ENCODE assay signal across 8 mouse cellular contexts in genomic region chr5:138756311-138757085, GRCm38 (mm10). TPM values are rescaled to one million over a fixed set of nuclear protein-coding genes. Genes with fewer than 3 reads are reported as not detected.
A peak's percentile ranks its signal among the peaks of the same experiment; 100 is the strongest.
DNase-seq lines count a peak whose midpoint lies in the region; ATAC-seq and TF ChIP-seq lines count a peak whose summit lies in the region.

No protein-coding gene starts in this region.

- no peaks in the 10 kb centered on the region for H3K9me3 ChIP-seq in hindbrain, postnatal 0 days (ENCODE audit: low read length)
- H3K9me3 ChIP-seq in midbrain, embryonic 10.5 days (replicated peaks), result no peaks in the 10 kb centered on the region
- H3K9me3 ChIP-seq in stomach, embryonic 14.5 days (ENCODE audit: control insufficient read depth, low read depth, low read length), result no peaks in the 10 kb centered on the region

- H3K4me3 ChIP-seq in hindbrain, postnatal 0 days (ENCODE audit: low read length), result peak overlapping the region; percentile 58
- H3K4me3 ChIP-seq in left cerebral cortex, adult 2 months, result peak overlapping the region; percentile 86
- H3K4me3 ChIP-seq in midbrain, embryonic 10.5 days, result peak overlapping the region; percentile 77
- H3K4me3 ChIP-seq in stomach, embryonic 14.5 days (ENCODE audit: low read depth, low read length), result peak overlapping the region; percentile 59

- H3K9ac ChIP-seq in hindbrain, postnatal 0 days (replicated peaks; ENCODE audit: low read length), result peak overlapping the region; percentile 76
- no peak overlapping the region for H3K9ac ChIP-seq in stomach, embryonic 14.5 days (replicated peaks; ENCODE audit: low read depth, low read length)

- peaks cover 37% of the 10 kb centered on the region for H3K4me1 ChIP-seq in hindbrain, postnatal 0 days (ENCODE audit: insufficient read depth, low read length)
- H3K4me1 ChIP-seq in midbrain, embryonic 10.5 days, result peaks cover 56% of the 10 kb centered on the region
- H3K4me1 ChIP-seq in stomach, embryonic 14.5 days (ENCODE audit: control insufficient read depth, insufficient read depth, low read length), result peaks cover 28% of the 10 kb centered on the region; the same call in 1 of the 2 replicates

- H3K27me3 ChIP-seq in hindbrain, postnatal 0 days (ENCODE audit: insufficient read depth, low read length), result no peaks in the 10 kb centered on the region
- H3K27me3 ChIP-seq in midbrain, embryonic 10.5 days (ENCODE audit: low read depth, poor library complexity, severe bottlenecking), result peaks cover 69% of the 10 kb centered on the region
- H3K27me3 ChIP-seq in stomach, embryonic 14.5 days (ENCODE audit: control insufficient read depth, insufficient read depth, low read length), result no peaks in the 10 kb centered on the region

- H3K4me2 ChIP-seq in hindbrain, postnatal 0 days (ENCODE audit: low read depth, low read length), result peak overlapping the region; percentile 92
- peak overlapping the region; percentile 91 for H3K4me2 ChIP-seq in stomach, embryonic 14.5 days (replicated peaks; ENCODE audit: low read depth, low read length)

- no peak for TF ChIP-seq CTCF in hindbrain, postnatal 0 days (IDR thresholded peaks at IDR 0.05; ENCODE audit: low read depth)
- TF ChIP-seq CTCF in left cerebral cortex, adult 2 months (IDR thresholded peaks at IDR 0.05), result no peak

- ATAC-seq in hindbrain, postnatal 0 days, result peak; percentile 19
- peak; percentile 21; the same call in 1 of the 2 replicates for ATAC-seq in stomach, embryonic 14.5 days (ENCODE audit: insufficient number of reproducible peaks, insufficient read depth, low FRiP score, low read depth)

- intact Hi-C loops in left cerebral cortex, adult 2 months (cut with DNase I), result no loop called here

- H3K36me3 ChIP-seq in hindbrain, postnatal 0 days (ENCODE audit: insufficient read depth, low read length), result 0 out of 2 replicates have a peak, but pooled peaks cover 3% of the 10 kb centered on the region
- H3K36me3 ChIP-seq in midbrain, embryonic 10.5 days, result no peaks in the 10 kb centered on the region
- H3K36me3 ChIP-seq in stomach, embryonic 14.5 days (ENCODE audit: control insufficient read depth, insufficient read depth, low read length), result no peaks in the 10 kb centered on the region

- peak overlapping the region; percentile 97 for H3K27ac ChIP-seq in hindbrain, postnatal 0 days
- peak overlapping the region; percentile 11; the same call in 1 of the 2 replicates for H3K27ac ChIP-seq in left cerebral cortex, adult 2 months
- peak overlapping the region; percentile 89 for H3K27ac ChIP-seq in midbrain, embryonic 10.5 days (replicated peaks)
- H3K27ac ChIP-seq in stomach, embryonic 14.5 days (ENCODE audit: low read length), result peak overlapping the region; percentile 72

- DNase-seq in Muller cell, postnatal 12 days (ENCODE audit: inconsistent ontology term), result peak; percentile 70
- DNase-seq in cerebellum, postnatal 10 days, result peak; percentile 68 to 81
- DNase-seq in gastrocnemius, postnatal 10 days, result peak; percentile 54
- DNase-seq in hindbrain, postnatal 0 days (ENCODE audit: low spot score), result peak; percentile 75
- peak; percentile 42 to 59 for DNase-seq in left cerebral cortex, adult 2 months (ENCODE audit: extremely low spot score in 1 of 2, low spot score in 2 of 2)
- DNase-seq in midbrain, embryonic 10.5 days (ENCODE audit: low spot score), result peak; percentile 31
- no peak for DNase-seq in spleen, postnatal 10 days (ENCODE audit: low spot score in 2 of 2)

- WGBS in hindbrain, postnatal 0 days, result 6% methylated on average over 15 of the region's 15 CpGs
- WGBS in midbrain, embryonic 10.5 days, result 29% methylated on average over 15 of the region's 15 CpGs
- 22% methylated on average over 15 of the region's 15 CpGs for WGBS in stomach, embryonic 14.5 days

RNA-seq across cellular contexts. Expression of gene Fam20c, which starts 2.2 kb away (rescaled TPM):
- 10 to 100 TPM; 29.2 to 41.6 TPM for total RNA-seq in gastrocnemius, postnatal 10 days (2021)
- 96.4 and 99.4 TPM in 2 replicates for total RNA-seq in hindbrain, postnatal 0 days (2014; rRNA removed)
- polyA plus RNA-seq in hindbrain, postnatal 0 days (2015; fragmentation: Nextera tagmentation; extraction: Ambion mirVana), result 52.5 and 53.9 TPM in 2 replicates
- total RNA-seq in left cerebral cortex, adult 2 months (2021), result 10 to 100 TPM; 33.2 to 37.4 TPM
- 7.0 and 9.5 TPM in 2 replicates for polyA plus RNA-seq in midbrain, embryonic 10.5 days (2016; fragmentation: Nextera tagmentation; extraction: Ambion mirVana)
- 8.9 and 10.6 TPM in 2 replicates for polyA plus RNA-seq in stomach, embryonic 14.5 days (2014; fragmentation: Nextera tagmentation; extraction: Ambion mirVana)

Comparison
In these comparisons a context has a peak if more than half of its experiments do, and no peak if none do; other contexts are left out.
1. DNase-seq: peak in Muller cell, postnatal 12 days (single experiment), cerebellum, postnatal 10 days (2 of 2), gastrocnemius, postnatal 10 days (single experiment), hindbrain, postnatal 0 days (single experiment), left cerebral cortex, adult 2 months (2 of 2) and midbrain, embryonic 10.5 days (single experiment); none in spleen, postnatal 10 days (0 of 2).
2. H3K27ac ChIP-seq: peak in every context shown above with its lines; median percentile 97 in hindbrain, postnatal 0 days; 89 in midbrain, embryonic 10.5 days; 72 in stomach, embryonic 14.5 days; 11 in left cerebral cortex, adult 2 months.
3. Peak in every context shown above with its lines, with median percentiles within 50 percentile points of each other: H3K4me3 ChIP-seq.